Mouse (Mus musculus) embryo, embryonic 10.5 days (tissue): ENCODE results near the gene Zfpm1.
"Not testable (repeated sequence)": the region's sequence is repeated elsewhere in the genome, so short reads cannot be mapped to it uniquely, and the experiment has no call there.

Experiments used
- DNase-seq: peaks from one replicate; pipeline ENCODE4 v3.0.0-alpha.2; 2015; ENCODE audit warnings: low spot score

The Zfpm1 gene

GRCm38 (mm10) chr8:122299581-122300254 is 17.8 kb downstream of the Zfpm1 start:
- DNase-seq = no peak

- no peak for DNase-seq
Observed at GRCm38 (mm10) chr8:122301081-122301480, 19.1 kb downstream of the Zfpm1 start.

- DNase-seq = no peak
Observed at GRCm38 (mm10) chr8:122301866-122302265, 19.9 kb downstream of the Zfpm1 start.

- DNase-seq = no peak
Observed at GRCm38 (mm10) chr8:122303451-122303850, 21.5 kb downstream of the Zfpm1 start.

- peak; percentile 47 for DNase-seq
Observed at GRCm38 (mm10) chr8:122304058-122304457, 22.1 kb downstream of the Zfpm1 start.

- no peak for DNase-seq
Observed at GRCm38 (mm10) chr8:122306660-122307399, 24.9 kb downstream of the Zfpm1 start.

GRCm38 (mm10) chr8:122307836-122308235 is 25.9 kb downstream of the Zfpm1 start:
- DNase-seq = no peak

GRCm38 (mm10) chr8:122309272-122309671 is 27.3 kb downstream of the Zfpm1 start:
- DNase-seq = no peak

- DNase-seq = no peak
Observed at GRCm38 (mm10) chr8:122311115-122311514, 29.2 kb downstream of the Zfpm1 start.

GRCm38 (mm10) chr8:122312553-122312952 is 30.6 kb downstream of the Zfpm1 start:
- no peak for DNase-seq

GRCm38 (mm10) chr8:122313310-122313709 is 31.4 kb downstream of the Zfpm1 start:
- DNase-seq = no peak

- DNase-seq = no peak
Observed at GRCm38 (mm10) chr8:122314899-122315496, 33.1 kb downstream of the Zfpm1 start.

- DNase-seq = no peak
Observed at GRCm38 (mm10) chr8:122316402-122316801, 34.5 kb downstream of the Zfpm1 start.

- no peak for DNase-seq
Observed at GRCm38 (mm10) chr8:122317918-122318475, 36.1 kb downstream of the Zfpm1 start.

- DNase-seq = no peak
Observed at GRCm38 (mm10) chr8:122319045-122319707, 37.2 kb downstream of the Zfpm1 start.

- no peak for DNase-seq
Observed at GRCm38 (mm10) chr8:122319708-122320075, 37.8 kb downstream of the Zfpm1 start.

- no peak for DNase-seq
Observed at GRCm38 (mm10) chr8:122320541-122320940, 38.6 kb downstream of the Zfpm1 start.

GRCm38 (mm10) chr8:122321455-122321921 is 39.5 kb downstream of the Zfpm1 start:
- no peak for DNase-seq

GRCm38 (mm10) chr8:122322126-122322525 is 40.2 kb downstream of the Zfpm1 start:
- DNase-seq = no peak

GRCm38 (mm10) chr8:122322792-122323191 is 40.9 kb downstream of the Zfpm1 start:
- DNase-seq = no peak

- DNase-seq = not testable (repeated sequence)
Observed at GRCm38 (mm10) chr8:122323951-122324402, 42.0 kb downstream of the Zfpm1 start.

GRCm38 (mm10) chr8:122325196-122325595 is 43.3 kb downstream of the Zfpm1 start:
- no peak for DNase-seq
